Mouse (Mus musculus) thymus, postnatal 0 days (tissue): ENCODE measurements around the gene Tceal1. TPM values are rescaled to one million over a fixed set of nuclear protein-coding genes. Genes with fewer than 3 reads are reported as not detected.
"Not testable (repeated sequence)": the region's sequence is repeated elsewhere in the genome, so short reads cannot be mapped to it uniquely, and the experiment has no call there.

ENCODE experiments used
- DNase-seq: peaks from one replicate; pipeline ENCODE4 v3.0.0-alpha.2; 2015; ENCODE audit warnings: low spot score
- polyA plus RNA-seq: library from polyadenylated mRNA; unstranded; fragments of >200 nt; fragmentation: Nextera tagmentation; extraction: Ambion mirVana; gene quantifications from 2 replicates; pipeline ENCODE4 v1.2.1, GENCODE M21; 2015

Gene Tceal1
- polyA plus RNA-seq, result 0.66 and 0.73 TPM in 2 replicates

DNA sequence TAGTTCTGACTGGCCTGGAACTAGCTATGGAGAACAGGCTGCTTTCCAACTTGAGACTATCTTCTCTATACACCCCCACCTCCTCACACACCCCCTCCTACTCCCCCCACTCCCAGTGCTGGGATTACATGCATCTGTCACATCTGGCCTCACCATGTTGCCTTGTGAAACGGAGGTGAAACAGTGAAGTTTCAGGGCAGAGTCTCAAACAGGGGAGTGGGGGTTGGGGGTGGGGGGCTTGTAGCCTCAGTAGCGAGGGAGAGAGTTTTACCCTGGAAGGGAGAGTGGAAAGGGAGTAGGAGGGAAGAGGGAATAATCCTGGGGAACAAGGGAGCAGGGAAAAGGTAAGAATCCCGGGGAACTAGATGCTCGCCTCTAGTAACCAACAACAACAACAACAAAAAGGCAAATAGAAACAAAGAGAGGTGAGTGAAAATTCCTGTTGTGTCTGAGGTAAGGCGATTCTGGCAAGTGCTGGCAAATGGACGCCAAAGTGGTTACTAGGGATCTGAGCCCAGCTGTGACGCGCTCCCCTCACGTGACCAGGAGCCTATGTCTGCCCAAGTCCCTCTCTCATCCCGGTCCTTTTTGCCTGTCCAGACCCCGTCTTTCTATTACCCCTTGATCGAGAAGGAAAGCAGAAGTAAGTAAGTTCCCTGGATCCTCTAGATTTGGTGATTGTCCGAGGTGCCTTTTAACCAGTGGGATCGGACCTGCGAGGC lies at the start of gene Tceal1:
Gene Tceal1, plus strand, starts transcription at position 537 of the 722 bp plus-strand sequence.
- no peak for DNase-seq

- DNase-seq, result no peak
Measured at GRCm38 (mm10) chrX:136666281-136666706, 41.5 kb upstream of the Tceal1 start.

GRCm38 (mm10) chrX:136666762-136667464 lies 40.9 kb upstream of the Tceal1 start:
- DNase-seq, result not testable (repeated sequence)

GRCm38 (mm10) chrX:136668794-136669193 lies 39.0 kb upstream of the Tceal1 start:
- no peak for DNase-seq

DNA sequence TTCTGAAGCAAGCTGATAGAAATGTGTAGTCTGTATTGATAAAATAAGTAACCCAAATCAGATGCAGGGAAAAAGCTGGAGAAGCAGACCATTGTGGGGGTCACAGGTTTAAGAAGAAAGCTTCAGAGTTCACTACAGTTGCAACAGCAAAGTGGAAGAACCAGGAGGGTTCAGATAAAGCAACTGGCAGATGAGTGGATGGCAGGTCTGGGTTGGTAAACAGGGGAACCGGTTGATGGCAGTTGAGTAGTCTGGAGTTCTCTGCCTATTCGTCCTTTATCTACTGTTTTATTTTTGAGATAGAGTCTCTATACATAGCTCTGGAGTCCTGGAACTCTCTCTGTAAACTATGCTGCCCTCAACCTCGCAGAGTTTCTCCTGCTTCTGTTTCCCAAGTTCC lies 26.8 kb upstream of the Tceal1 start:
- no peak for DNase-seq

DNA sequence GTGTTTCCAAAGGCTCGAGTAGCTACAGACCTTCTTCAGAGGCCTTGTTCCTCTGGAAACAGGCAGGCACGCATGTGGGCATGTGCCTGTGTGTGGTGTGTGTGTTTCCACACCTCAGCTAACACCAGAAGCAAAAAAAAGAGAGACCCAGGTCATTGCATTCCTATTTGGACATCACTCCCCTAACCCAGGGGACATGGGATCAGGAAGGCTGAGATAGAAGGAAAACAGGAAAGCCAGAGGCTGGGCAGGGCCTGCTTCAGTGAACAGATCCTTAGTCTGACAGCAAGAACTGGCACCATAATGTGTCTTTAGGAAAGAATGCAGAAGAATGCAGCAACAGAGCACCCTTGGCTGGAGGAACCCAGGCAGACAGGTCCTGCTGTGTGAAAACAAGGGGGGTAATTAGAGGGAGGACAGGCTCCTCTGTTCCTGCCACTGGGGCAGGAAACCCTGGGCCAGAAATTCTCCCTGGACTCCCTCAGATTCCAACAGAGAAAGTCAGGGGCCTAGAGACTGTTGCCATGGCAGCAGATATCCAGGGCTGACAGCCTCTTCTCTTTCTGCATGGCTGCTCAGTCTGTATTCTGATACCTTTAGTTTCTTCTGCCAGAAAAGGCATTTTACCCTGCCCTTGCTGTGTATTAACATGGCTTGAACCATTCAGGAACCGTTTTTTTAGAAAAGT lies 16.0 kb upstream of the Tceal1 start:
- DNase-seq, result not testable (repeated sequence)

DNA sequence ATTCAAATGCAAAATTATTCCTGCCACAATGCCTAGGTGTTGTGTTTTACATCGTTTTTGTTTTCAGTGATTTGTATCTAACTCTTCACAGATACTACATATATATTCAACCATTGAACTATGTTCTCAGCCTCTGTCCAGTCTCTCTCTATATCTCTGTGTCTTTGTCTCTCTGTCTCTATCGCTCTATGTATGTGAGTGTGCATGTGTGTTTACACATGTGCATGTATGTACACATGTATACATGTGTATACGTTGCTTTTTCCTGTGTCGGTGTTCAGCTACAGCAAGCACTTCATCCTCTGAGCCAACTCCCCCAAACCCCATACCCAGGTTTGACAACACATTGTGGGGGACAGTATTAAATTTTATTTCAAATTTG lies 15.5 kb upstream of the Tceal1 start:
- DNase-seq, result no peak

DNA sequence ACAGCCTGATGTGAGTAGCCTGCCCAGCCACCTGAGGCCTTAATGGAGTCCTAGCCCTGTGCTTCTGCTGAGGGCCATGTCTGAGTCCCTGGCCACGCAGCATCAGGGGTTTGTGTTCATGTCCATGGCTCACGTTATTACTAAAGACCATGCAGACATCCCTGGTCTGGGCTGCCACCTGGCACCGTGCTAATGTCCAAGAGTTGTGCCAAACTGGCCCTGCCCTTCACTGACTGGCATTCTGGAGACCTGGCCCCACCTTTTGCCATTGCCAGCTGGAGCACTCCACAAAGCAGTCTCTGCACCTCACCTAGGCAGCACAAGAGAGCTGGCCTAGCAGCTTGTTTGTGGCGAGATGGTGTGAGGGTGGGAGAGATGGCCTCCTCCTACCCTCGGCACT lies 14.6 kb upstream of the Tceal1 start:
- no peak for DNase-seq

DNA sequence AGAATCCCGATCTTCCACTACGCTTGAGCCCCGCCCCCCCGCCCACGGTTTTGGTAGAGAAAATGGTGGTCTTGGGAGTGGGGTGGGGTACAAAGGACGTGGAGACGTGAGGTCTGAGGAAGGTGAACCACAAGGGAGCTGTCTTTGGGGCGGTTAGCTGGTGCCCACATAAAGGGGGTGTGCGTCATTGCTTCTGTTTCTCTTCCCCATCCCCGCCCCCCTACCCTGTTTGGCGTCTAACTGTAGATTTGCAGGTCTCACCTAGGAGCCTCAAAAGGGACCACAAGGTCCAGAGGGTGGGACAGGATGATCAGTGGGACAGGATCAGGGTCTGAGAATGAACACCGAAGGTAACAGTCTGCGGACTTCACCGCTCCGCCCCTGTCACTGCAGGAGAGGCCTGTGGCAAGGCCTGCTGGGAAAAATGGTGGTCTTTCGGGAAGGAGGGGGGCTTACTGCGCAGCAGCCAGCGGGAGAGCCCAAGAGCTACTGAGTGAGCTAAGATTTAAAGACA lies 443 bp downstream of the Tceal1 start:
- peak; percentile 29 for DNase-seq

DNA sequence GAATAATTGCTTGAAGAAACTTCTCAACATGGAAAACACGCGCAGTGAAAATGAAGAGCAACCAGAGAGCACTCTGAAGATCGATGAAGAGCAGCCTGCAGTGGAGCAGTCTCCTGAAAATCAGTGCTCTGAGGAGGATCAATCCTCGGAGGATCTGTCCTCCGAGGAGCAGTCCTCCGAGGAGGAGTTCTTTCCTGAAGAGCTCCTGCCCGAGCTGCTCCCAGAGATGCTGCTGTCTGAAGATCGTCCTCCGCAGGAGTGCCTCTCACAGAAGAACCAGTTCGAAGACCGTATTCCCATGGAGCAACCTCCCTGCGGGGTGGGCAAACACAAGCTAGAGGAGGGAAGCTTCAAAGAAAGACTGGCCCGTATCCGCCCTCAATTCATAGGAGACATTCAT lies 1.0 kb downstream of the Tceal1 start:
- DNase-seq, result no peak

GRCm38 (mm10) chrX:136714742-136715474 lies 7.1 kb downstream of the Tceal1 start:
- DNase-seq, result not testable (repeated sequence)

GRCm38 (mm10) chrX:136732016-136732415 lies 24.2 kb downstream of the Tceal1 start:
- no peak for DNase-seq

- peak; percentile 3 for DNase-seq
Measured at GRCm38 (mm10) chrX:136740087-136740790, 32.5 kb downstream of the Tceal1 start.

GRCm38 (mm10) chrX:136740791-136741650 lies 33.2 kb downstream of the Tceal1 start:
- DNase-seq, result peak; percentile 93

DNA sequence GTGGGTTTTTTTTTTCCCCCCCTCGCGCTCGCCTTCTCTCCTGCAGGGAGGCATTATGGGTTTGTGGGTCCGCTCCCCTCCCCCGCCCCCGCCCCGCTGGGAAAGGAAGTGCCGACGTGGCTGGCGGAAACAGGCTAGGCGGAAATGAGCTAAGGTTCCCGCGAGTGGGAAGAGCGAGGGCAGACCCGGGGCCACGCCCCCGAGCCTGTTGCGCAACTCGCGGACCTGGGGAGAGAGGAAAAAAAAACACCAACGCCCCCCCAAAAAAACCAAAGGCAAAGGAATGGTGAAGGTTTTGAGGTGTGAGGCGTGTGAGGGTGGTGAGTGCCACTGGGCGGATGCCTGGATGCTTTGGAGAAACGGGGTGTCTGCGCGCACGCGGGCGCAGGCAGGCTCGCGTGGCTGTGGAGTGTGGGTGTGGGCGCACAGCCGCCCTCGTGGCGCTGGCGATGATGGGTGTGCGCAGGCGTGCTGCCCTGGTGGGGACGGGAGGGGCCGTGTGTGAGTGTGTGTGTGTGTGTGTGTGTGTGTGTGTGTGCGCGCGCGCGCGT lies 33.9 kb downstream of the Tceal1 start:
- DNase-seq, result peak; percentile 80

- no peak for DNase-seq
Measured at GRCm38 (mm10) chrX:136742241-136742640, 34.5 kb downstream of the Tceal1 start.

DNA sequence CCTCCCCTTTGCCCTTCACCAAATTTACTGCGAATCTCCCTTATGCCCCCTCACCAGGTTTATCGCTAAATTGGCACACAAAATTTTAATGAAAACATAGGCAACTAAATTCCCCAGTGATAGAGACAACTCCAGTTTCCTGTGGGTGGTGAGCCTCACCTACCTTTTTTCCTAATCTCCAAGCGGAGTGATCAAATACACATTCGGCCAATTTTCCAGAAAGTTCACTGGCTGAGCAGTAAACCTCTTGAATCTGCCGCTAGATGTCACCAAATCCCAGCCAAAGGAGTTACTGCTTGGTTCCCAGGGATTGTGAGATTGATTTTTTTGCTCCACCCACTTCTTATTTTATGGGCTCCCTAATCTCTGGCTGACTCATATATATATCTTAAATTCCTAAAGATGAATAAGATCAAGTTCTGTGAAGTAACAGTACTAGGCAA lies 34.9 kb downstream of the Tceal1 start:
- DNase-seq, result peak; percentile 41

- DNase-seq, result no peak
Measured at GRCm38 (mm10) chrX:136743459-136743858, 35.7 kb downstream of the Tceal1 start, which contains the start of gene Morf4l2. Gene Morf4l2 (minus strand): TSS chrX:136743690.

GRCm38 (mm10) chrX:136744663-136745062 lies 36.9 kb downstream of the Tceal1 start:
- DNase-seq, result peak; percentile 24
